Mouse (Mus musculus) spleen, adult 12 weeks (tissue): ENCODE data around the gene Med29.

Experiments used
- DNase-seq: peaks from one replicate; pipeline ENCODE4 v3.0.0; 2022; ENCODE audit warnings: low spot score

The Med29 gene

GRCm38 (mm10) chr7:28375176-28375921 lies 17.2 kb downstream of the Med29 start:
- peak; percentile 76 for DNase-seq

DNA sequence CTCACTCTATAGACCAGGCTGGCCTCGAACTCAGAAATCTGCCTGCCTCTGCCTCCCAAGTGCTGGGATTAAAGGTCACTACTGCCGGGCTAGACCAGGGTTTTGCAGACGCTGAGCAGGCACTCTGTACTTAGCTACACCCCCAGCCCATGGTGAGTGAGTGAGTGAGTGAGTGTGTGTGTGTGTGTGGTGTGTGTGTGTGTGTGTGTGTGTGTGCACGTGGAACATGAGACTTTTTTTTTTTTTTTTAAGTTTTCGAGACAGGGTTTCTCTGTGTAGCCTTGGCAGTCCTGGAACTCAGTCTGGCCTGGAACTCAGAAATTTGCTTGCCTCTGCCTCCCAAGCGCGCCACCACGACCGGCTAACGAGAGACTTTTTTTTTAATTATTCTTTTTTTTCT lies 17.9 kb downstream of the Med29 start:
- DNase-seq, result no peak

GRCm38 (mm10) chr7:28373891-28374495 lies 18.5 kb downstream of the Med29 start:
- no peak for DNase-seq

DNA sequence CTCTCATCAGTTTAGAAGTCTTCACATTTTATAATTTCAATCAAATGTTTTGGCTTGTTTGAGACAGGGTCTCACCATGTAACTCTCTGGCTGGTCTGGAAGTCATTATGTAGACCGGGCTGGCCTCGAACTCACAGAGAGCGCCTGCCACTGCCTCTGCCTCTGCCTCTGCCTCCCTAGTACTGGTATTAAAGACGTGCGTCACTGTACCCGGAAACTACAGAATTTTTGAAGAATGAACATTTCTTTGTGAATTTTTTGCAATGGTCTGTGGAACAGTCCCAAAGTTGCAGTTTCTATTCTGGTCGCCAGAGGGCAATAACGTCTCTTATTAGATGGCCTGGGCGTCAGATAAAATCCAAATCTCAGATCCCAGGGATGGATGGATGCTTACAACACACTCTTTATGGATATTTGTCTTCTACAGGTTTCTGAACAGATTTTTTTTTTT lies 19.4 kb downstream of the Med29 start:
- peak; percentile 69 for DNase-seq

DNA sequence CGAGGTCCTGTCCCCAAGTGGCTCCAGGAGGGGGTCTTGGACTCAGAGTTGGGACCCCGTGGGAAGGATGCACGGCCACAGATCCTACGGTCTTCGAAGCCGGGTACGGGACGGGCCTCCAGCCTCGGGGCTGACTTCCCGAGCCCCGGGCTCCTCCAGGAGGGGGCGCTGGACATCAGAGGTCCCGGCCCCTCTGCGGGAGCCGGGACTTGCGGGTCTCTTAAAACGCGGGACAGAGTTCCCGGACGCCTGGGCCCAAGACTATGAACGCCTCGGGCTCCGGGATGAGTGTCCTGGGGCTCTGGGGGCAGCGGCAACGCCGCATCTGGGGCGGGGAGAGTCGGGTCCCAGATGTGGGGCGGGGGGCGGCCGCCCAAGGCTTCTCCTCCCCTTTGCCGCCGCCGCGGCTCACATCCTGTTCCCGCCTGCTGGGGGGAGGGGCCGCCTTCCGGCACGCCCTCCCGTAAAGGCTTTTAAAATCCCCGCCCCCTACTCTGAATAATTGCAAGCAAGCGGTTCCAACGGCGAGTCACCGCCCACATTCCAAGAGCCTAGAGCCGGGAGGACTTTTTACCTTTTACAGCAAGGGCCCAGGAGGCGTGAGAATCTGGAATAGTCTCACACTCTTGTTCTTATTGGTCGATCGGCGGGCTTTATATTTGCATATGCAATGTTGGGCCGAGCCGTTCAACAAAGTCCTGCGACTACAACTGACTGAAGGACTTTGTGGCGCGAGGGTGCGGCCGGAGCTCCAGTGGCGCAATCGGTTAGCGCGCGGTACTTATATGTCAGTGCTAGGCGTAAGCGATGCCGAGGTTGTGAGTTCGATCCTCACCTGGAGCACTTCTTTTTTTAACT lies 20.0 kb downstream of the Med29 start, which contains the start of gene Plekhg2:
Gene Plekhg2, minus strand, starts transcription at position 349 of the 858 bp plus-strand sequence.
- peak; percentile 94 for DNase-seq

DNA sequence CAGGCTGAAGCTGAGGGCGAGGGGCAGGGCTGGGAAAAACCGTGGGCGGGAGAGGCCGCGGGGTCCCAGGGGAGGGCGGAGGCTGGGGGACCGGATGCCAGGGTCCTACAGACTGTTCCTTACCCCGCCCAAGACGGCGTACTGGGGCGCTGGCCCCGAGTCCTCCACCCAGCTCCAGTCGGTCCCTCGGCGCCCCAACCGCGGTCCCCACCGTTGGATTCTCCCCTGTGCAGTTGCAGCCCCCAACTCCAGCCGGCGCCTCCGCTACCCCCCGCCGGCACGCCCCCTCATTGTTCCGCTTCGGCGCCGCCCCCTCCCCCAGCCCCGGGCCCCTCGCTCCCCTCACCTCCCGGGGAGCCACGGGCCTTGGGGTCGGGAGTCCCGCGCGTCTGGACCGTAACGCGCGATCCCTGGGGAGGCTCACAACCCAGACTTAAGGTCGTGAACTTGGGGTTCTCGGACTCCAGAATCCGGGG lies 21.0 kb downstream of the Med29 start:
- DNase-seq, result no peak

- DNase-seq, result no peak
Observed at GRCm38 (mm10) chr7:28370977-28371513, 21.5 kb downstream of the Med29 start.

DNA sequence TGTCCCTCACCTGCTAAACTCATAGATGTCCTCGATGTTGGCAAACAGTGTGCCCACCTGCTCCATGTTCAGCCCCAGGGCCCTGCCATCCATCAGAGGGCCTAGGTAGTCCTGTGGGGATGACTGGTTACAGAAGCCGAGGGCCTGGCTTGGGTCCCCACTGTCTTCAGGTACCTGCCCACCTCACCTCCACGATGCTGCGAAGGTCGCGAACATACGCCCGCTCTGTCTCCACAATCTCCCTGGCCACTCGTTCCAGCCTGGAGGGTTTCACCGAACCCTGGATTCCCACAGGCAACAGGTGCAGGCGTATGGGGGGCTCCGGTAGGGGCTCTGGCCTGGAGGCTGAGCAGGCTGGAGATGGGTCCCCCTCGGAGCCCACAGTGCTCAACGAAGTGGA lies 22.5 kb downstream of the Med29 start:
- no peak for DNase-seq

GRCm38 (mm10) chr7:28368276-28368920 lies 24.1 kb downstream of the Med29 start:
- DNase-seq, result no peak

DNA sequence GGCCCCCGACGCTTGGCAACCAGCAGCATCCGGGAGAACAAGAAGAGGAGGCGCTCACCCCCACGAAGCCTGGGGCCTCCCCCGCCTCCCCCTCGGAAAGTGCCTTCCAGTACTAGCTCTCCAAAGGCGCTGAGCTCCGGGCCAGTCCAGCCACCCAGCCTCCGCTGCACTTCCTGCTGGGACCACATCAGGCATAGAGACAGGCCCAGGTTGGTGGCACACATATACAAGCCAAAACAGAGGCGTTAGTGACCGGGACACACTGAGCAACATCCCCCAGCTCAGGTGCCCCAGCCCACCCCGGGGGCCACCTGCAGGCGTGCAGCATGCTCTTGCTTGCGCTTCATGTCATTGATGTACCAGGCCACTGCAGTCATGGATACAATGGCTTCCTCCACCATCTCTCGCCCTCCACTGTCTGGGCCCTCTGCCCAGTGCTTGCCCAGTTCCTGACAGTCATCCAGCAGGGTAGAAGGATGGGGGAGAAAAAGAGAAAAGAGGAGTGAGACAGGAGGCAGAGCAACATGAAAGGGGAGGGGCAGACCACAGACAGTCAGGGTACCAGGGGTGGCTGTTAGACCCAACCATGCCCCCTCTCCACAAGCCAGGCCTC lies 24.7 kb downstream of the Med29 start:
- no peak for DNase-seq

GRCm38 (mm10) chr7:28362441-28363060 lies 30.0 kb downstream of the Med29 start:
- no peak for DNase-seq

DNA sequence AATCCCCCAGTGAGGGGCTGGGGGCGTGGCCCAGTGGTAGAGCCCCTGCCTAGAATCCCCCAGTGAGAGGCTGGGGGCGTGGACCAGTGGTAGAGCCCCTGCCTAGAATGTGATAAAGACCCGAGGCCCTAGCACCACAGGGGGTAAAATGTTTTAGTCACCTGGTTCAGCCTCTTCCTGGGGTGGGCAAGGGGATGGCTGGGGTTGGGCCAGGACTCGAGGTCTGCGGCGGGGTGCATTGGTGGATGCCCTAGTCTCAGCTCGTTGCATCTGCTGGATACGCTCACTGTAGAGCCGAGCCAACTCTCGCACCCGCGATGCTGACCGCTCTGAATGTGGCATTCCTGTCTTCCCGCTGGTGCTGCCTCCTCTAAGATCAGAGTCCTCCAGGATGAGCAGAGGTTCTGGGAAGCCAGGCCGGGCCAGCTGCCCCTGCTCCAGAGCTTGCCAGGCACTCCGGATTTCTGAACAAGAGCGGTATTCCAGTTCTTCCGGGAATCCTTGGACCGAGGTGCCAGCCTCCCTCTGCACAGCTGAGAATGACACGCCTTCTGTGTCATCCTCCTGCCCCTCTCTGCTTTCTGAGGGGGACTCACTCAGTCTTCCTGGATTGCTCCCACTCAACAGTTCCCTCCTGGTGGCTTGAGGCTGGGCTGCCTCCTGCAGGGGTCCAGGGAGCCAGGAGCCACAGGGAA lies 30.7 kb downstream of the Med29 start:
- no peak for DNase-seq

DNA sequence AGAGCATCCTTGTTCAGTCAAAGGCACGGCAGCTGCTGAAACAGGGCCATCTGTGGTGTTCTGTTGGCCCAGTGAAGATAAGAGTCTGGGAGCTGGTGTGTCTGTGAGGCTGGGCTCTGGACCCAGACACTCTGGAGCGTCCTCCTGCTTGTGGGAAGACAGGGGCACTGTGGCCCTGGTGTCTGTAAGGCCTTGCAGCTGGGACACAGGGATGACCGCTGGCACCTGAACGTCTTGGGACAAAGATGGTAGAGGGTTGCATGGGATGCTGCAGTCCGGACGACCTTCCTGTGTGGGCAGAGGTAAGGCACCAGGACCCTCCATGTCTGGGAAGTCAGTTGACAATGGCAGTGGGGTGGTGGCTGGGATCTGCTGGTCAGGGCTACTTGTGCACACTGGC lies 32.2 kb downstream of the Med29 start:
- no peak for DNase-seq

DNA sequence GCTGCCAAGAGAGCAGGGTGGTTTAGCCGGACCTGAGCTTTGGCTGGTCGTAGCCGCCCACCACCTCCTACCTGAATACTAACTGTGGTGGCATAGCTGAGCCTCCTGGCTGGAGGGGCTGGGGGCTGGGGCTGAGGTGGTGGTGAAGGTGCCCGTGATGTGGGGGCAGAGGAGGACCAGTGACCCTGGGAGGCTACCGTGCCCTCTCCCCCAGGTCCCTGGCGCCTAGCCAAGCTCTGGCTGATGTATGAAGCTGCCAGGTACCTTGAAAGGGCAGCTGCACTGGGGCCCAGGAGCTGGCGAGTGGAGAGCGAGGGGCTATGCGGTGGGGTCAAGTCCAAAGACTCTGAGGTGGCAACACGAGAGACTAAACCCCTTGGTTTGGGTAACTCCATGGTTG lies 32.7 kb downstream of the Med29 start:
- DNase-seq, result no peak

GRCm38 (mm10) chr7:28358431-28358830 lies 34.1 kb downstream of the Med29 start:
- no peak for DNase-seq

GRCm38 (mm10) chr7:28357984-28358383 lies 34.5 kb downstream of the Med29 start:
- DNase-seq, result no peak

GRCm38 (mm10) chr7:28356981-28357380 lies 35.5 kb downstream of the Med29 start:
- DNase-seq, result no peak

GRCm38 (mm10) chr7:28355221-28355620 lies 37.3 kb downstream of the Med29 start:
- DNase-seq, result no peak

GRCm38 (mm10) chr7:28354596-28354995 lies 37.9 kb downstream of the Med29 start:
- no peak for DNase-seq

GRCm38 (mm10) chr7:28354113-28354581 lies 38.4 kb downstream of the Med29 start:
- no peak for DNase-seq
